Mouse (Mus musculus) myocyte (in vitro differentiated cells): ENCODE results near the gene Gdf7. TPM values are rescaled to one million over a fixed set of nuclear protein-coding genes. Genes with fewer than 3 reads are reported as not detected.

Source experiments
- H3K27me3 ChIP-seq: one replicate; pipeline ENCODE4 v1.6.1; 2011; ENCODE audit not compliant: control insufficient read depth, insufficient read depth, insufficient read length
- H3K36me3 ChIP-seq: one replicate; pipeline ENCODE4 v1.6.1; 2011; ENCODE audit not compliant: control insufficient read depth, insufficient read depth
- H3K4me2 ChIP-seq: one replicate; pipeline ENCODE4 v1.6.1; 2011; ENCODE audit warnings: low read depth, control low read depth
- H3K4me3 ChIP-seq: one replicate; pipeline ENCODE4 v1.5.1; 2011; ENCODE audit warnings: mild to moderate bottlenecking, control low read depth, moderate library complexity
- H3K79me2 ChIP-seq: one replicate; pipeline ENCODE4 v1.6.1; 2011; ENCODE audit not compliant: control insufficient read depth, insufficient read depth
- H3ac ChIP-seq: one replicate; pipeline ENCODE4 v1.6.1; 2011; ENCODE audit not compliant: control insufficient read depth, insufficient read length
- CEBPB ChIP-seq: IDR thresholded peaks from 2 replicates; pipeline ENCODE4 v1.6.1; 2011; ENCODE audit warnings: mild to moderate bottlenecking, moderate library complexity; ENCODE audit not compliant: poor library complexity, insufficient read depth, severe bottlenecking
- E2F4 ChIP-seq: IDR thresholded peaks from one replicate; pipeline ENCODE4 v1.6.1; 2011; ENCODE audit warnings: mild to moderate bottlenecking, control low read depth, moderate library complexity; ENCODE audit not compliant: insufficient read depth
- MAX ChIP-seq: IDR thresholded peaks from one replicate; pipeline ENCODE4 v1.6.1; 2011; ENCODE audit warnings: low read depth, mild to moderate bottlenecking, control low read depth
- MYOD1 ChIP-seq, 3 experiments: IDR thresholded peaks; one replicate each; pipeline ENCODE4 v1.6.1; 2011; ENCODE audit warnings: control low read depth in 2 of 3, low read depth in 2 of 3, mild to moderate bottlenecking in 2 of 3, moderate library complexity in 1 of 3; ENCODE audit not compliant: insufficient read length in 2 of 3, control insufficient read depth in 1 of 3
- MYOG ChIP-seq, 3 experiments: IDR thresholded peaks; one replicate each; pipeline ENCODE4 v1.6.1; 2011; ENCODE audit warnings: control low read depth in 2 of 3, low read depth in 2 of 3, mild to moderate bottlenecking in 2 of 3; ENCODE audit not compliant: insufficient read length in 2 of 3, control insufficient read depth in 1 of 3, insufficient read depth in 1 of 3
- POLR2A ChIP-seq: IDR thresholded peaks from one replicate; pipeline ENCODE4 v1.6.1; 2011; ENCODE audit warnings: low read depth, mild to moderate bottlenecking, control low read depth, moderate library complexity; ENCODE audit not compliant: insufficient read length
- POLR2AphosphoS2 ChIP-seq: IDR thresholded peaks from one replicate; pipeline ENCODE4 v1.6.1; 2011; ENCODE audit warnings: low read depth, control low read depth; ENCODE audit not compliant: insufficient read length
- REST ChIP-seq: IDR thresholded peaks from one replicate; pipeline ENCODE4 v1.6.1; 2011; ENCODE audit warnings: mild to moderate bottlenecking, control low read depth, moderate library complexity; ENCODE audit not compliant: insufficient read depth, insufficient read length
- SRF ChIP-seq: IDR thresholded peaks from one replicate; pipeline ENCODE4 v1.6.1; 2011; ENCODE audit warnings: low read depth; ENCODE audit not compliant: control insufficient read depth, insufficient read length
- TCF12 ChIP-seq: IDR thresholded peaks from one replicate; pipeline ENCODE4 v1.6.1; 2011; ENCODE audit warnings: mild to moderate bottlenecking, control low read depth; ENCODE audit not compliant: poor library complexity, insufficient read depth, severe bottlenecking
- TCF3 ChIP-seq: IDR thresholded peaks from one replicate; pipeline ENCODE4 v1.6.1; 2011; ENCODE audit warnings: low read depth, control low read depth; ENCODE audit not compliant: insufficient read length
- USF1 ChIP-seq: IDR thresholded peaks from one replicate; pipeline ENCODE4 v1.6.1; 2011; ENCODE audit warnings: low read depth, mild to moderate bottlenecking, control low read depth, moderate library complexity
- polyA plus RNA-seq: library from polyadenylated mRNA; unstranded; fragments of >200 nt; fragmentation: generic; extraction: Trizol; gene quantifications from one replicate; pipeline ENCODE4 v1.2.1, GENCODE M21; 2012; ENCODE audit warnings: missing spikeins

The Gdf7 gene
- polyA plus RNA-seq, 1 experiment = 0.07 TPM

DNA sequence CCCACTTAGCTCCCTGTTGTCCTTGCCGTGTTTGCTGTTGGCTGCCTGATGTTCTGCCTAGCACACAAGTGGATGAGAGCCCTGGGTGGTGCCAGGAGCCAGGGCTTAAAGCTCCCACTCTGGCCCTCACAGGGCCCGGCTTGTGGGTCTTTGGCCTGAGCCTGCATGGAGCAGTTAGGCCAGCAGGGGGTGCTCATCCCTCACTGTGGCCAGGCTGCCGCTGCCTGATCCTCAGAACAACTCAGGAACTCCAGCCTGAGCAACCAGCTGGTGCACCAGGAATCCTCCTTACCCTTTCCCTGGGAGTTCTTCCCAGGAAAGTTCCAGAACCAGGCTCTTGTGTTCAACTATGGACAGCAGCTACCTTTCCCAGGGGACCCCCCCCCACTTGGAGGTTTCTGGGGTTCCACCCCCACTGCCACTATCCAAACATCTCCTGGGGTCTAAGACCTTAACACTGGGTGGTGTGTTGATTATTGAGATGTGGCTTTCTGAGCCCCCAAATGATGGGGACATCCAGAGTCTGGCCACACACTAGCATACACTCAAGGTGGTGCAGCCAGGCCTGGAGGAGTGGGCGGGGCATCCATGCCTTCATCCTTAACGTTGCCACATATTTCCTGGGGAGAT is 18.4 kb upstream of the Gdf7 start:
- Histone ChIP-seq H3K4me3 (no peak overlapping the region), H3K4me2 (no peak overlapping the region), H3K79me2 (peaks cover 12% of the 10 kb centered on the region), H3K27me3 (no peaks in the 10 kb centered on the region), H3K36me3 (peaks cover 29% of the 10 kb centered on the region), H3ac (no peak overlapping the region)
- no peak for TF ChIP-seq CEBPB
- TF ChIP-seq POLR2AphosphoS2 = no peak
- no peak for TF ChIP-seq MYOG (IDR thresholded peaks at IDR 0.05; ENCODE audit: control insufficient read depth in 1 of 3, insufficient read depth in 1 of 3, insufficient read length in 2 of 3, low read depth in 2 of 3)
- no peak for TF ChIP-seq E2F4
- no peak for TF ChIP-seq REST
- TF ChIP-seq MAX = no peak
- TF ChIP-seq TCF12 = no peak
- no peak for TF ChIP-seq USF1
- no peak for TF ChIP-seq SRF
- TF ChIP-seq MYOD1 (IDR thresholded peaks at IDR 0.05; ENCODE audit: control insufficient read depth in 1 of 3, insufficient read length in 2 of 3, low read depth in 2 of 3) = no peak
- TF ChIP-seq POLR2A = no peak
- TF ChIP-seq TCF3 = no peak

DNA sequence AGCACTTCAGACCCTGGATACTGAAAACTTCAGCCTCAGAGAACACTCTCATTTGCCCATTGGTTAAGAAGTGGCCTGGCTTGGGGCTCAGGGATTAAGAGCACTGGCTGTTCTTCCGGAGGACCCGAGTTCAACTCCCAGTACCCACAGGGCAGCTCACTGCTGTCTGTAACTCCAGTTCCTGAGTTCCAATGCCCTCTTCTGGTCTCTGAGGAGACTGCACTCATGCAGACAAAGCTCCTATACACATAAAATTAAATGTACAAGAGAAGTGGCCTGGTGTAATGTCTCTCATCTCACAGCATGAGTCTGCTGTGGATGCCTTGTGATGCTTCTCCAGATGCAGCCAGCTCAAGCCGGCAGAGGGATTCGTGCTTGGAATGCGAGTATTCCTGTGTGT is 14.8 kb upstream of the Gdf7 start:
- Histone ChIP-seq H3K79me2 (peaks cover 28% of the 10 kb centered on the region), H3K4me2 (no peak overlapping the region), H3K27me3 (no peaks in the 10 kb centered on the region), H3ac (no peak overlapping the region), H3K4me3 (no peak overlapping the region), H3K36me3 (peaks cover 17% of the 10 kb centered on the region)
- TF ChIP-seq SRF (no peak), MAX (no peak)

DNA sequence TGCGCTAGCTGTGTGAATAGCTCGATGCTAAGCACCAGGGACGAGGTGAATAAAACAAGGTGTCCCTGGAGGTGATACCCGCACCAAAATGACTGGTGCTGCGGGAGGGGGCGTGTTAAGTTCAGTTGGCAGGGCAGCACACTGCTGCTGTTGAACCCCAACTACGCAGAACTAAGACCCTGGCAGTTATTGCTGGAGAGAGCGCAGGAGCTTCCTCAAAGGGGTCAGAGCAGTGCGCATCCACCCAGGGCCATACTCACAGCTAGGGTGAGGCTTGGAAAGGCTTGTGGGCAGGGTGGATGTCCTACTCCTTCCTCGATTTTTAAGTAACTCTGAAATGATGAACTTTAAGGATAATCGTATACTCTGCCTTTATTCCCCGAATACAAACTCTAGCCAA is 12.0 kb upstream of the Gdf7 start:
- peaks cover 28% of the 10 kb centered on the region for H3K79me2 ChIP-seq
- H3K4me2 ChIP-seq = peak overlapping the region; percentile 86
- H3K4me3 ChIP-seq = peak overlapping the region; percentile 54
- H3K27me3 ChIP-seq = no peaks in the 10 kb centered on the region
- TF ChIP-seq POLR2AphosphoS2 = no peak
- TF ChIP-seq MYOD1 (IDR thresholded peaks at IDR 0.05; ENCODE audit: control insufficient read depth in 1 of 3, insufficient read length in 2 of 3, low read depth in 2 of 3) = no peak
- no peak for TF ChIP-seq TCF12
- TF ChIP-seq MYOG (IDR thresholded peaks at IDR 0.05; ENCODE audit: control insufficient read depth in 1 of 3, insufficient read depth in 1 of 3, insufficient read length in 2 of 3, low read depth in 2 of 3) = no peak
- TF ChIP-seq POLR2A = no peak
- no peak for TF ChIP-seq REST
- no peak for TF ChIP-seq MAX
- TF ChIP-seq E2F4 = no peak
- TF ChIP-seq CEBPB = no peak
- no peak for TF ChIP-seq SRF
- no peak for TF ChIP-seq USF1
- no peak for TF ChIP-seq TCF3
- H3ac ChIP-seq = peak overlapping the region; percentile 27
- H3K36me3 ChIP-seq = peaks cover 14% of the 10 kb centered on the region

DNA sequence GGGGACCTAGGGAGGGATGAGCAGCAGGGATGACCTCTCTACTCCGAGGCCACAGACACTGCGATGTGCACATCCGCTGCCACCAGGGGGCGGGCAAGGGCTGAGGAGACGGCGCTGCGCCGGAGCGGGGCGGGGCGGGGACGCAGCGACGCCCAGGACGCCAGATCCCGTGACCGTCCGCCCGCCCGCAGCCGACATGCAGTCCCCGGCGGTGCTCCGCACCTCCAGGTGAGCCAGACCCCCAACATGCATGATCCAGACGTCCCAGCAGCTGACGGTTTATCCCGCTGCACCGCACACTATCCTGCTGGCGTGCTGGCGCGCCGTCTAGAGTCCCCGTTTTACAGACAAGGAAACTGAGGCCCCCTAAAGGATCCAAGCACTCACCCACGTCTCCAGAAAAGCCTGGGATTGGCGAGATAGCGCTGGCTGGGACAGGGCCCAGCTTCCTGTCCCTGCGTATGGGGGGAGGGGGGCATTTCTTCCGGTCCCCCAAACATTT is 11.6 kb upstream of the Gdf7 start, which contains the start of gene Hs1bp3:
Gene Hs1bp3, plus strand, starts transcription at position 163 of the 502 bp plus-strand sequence.
- Histone ChIP-seq H3K27me3 (no peaks in the 10 kb centered on the region), H3ac (peak within 1 kb of the TSS; percentile 27), H3K4me3 (peak within 1 kb of the TSS; percentile 54), H3K79me2 (peaks cover 28% of the 10 kb centered on the region), H3K36me3 (peaks cover 10% of the 10 kb centered on the region), H3K4me2 (peak within 1 kb of the TSS; percentile 86)
- no peak for TF ChIP-seq MAX
- TF ChIP-seq MYOD1 (IDR thresholded peaks at IDR 0.05; ENCODE audit: control insufficient read depth in 1 of 3, insufficient read length in 2 of 3, low read depth in 2 of 3) = peak in 1 of 3 experiments; percentile 35
- TF ChIP-seq MYOG (IDR thresholded peaks at IDR 0.05; ENCODE audit: control insufficient read depth in 1 of 3, insufficient read depth in 1 of 3, insufficient read length in 2 of 3, low read depth in 2 of 3) = no peak
- peak; percentile 93 for TF ChIP-seq POLR2A
- no peak for TF ChIP-seq CEBPB
- peak; percentile 95 for TF ChIP-seq POLR2AphosphoS2

DNA sequence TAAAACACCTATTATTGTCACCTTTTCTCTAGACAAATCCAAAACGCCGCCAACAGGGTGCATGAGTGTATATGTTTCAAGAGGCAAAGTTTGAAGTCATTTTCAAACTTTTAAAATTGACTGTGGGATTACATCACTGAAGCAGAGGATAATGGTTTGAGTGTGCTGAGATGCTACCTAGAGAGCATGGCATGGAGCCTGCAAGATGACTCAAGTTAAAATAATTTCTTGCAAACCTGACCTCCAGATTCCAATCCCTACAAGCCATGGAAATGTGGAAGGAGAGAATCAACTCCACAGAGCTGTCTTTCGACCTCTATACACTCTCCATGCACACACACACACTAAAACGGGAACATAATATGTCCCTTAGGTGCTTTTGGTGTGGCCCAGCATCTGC is 10.5 kb upstream of the Gdf7 start:
- Histone ChIP-seq H3ac (no peak overlapping the region), H3K79me2 (peaks cover 28% of the 10 kb centered on the region), H3K4me2 (no peak overlapping the region), H3K36me3 (no peaks in the 10 kb centered on the region), H3K4me3 (no peak overlapping the region), H3K27me3 (no peaks in the 10 kb centered on the region)
- TF ChIP-seq MYOD1 (IDR thresholded peaks at IDR 0.05; ENCODE audit: control insufficient read depth in 1 of 3, insufficient read length in 2 of 3, low read depth in 2 of 3) (no peak), CEBPB (no peak), USF1 (no peak), TCF12 (no peak), POLR2AphosphoS2 (no peak), MYOG (IDR thresholded peaks at IDR 0.05; ENCODE audit: control insufficient read depth in 1 of 3, insufficient read depth in 1 of 3, insufficient read length in 2 of 3, low read depth in 2 of 3) (no peak), POLR2A (no peak), MAX (no peak), TCF3 (no peak)
